Mouse (Mus musculus) stomach, postnatal 0 days (tissue): ENCODE measurements around the gene Rab8b. TPM values are rescaled to one million over a fixed set of nuclear protein-coding genes. Genes with fewer than 3 reads are reported as not detected.

Experiments used
- ATAC-seq: fragments of 200-750 bp; cut with Nextera tagmentation; 2 replicates; pipeline ENCODE4 v1.8.0; 2017; ENCODE audit not compliant: low FRiP score, low TSS enrichment
- DNase-seq: peaks from one replicate; pipeline ENCODE4 v3.0.0-alpha.2; 2016; ENCODE audit warnings: low spot score
- H3K27ac ChIP-seq: fragments of 300-500 bp; sonication (generic); replicated peaks from 2 replicates; pipeline ENCODE4 v1.5.1; 2014; ENCODE audit warnings: mild to moderate bottlenecking, control low read depth
- H3K27me3 ChIP-seq: fragments of 300-500 bp; sonication (generic); 2 replicates; pipeline ENCODE4 v1.6.1; 2014; ENCODE audit warnings: low read length; ENCODE audit not compliant: control insufficient read depth, insufficient read depth
- H3K36me3 ChIP-seq: fragments of 300-500 bp; sonication (generic); 2 replicates; pipeline ENCODE4 v1.6.1; 2014; ENCODE audit warnings: low read length, mixed read lengths; ENCODE audit not compliant: control insufficient read depth, insufficient read depth
- H3K4me1 ChIP-seq: fragments of 300-500 bp; sonication (generic); replicated peaks from 2 replicates; pipeline ENCODE4 v1.6.1; 2014; ENCODE audit warnings: antibody characterized with exemption; ENCODE audit not compliant: control insufficient read depth, insufficient read depth
- H3K4me2 ChIP-seq: fragments of 300-500 bp; sonication (generic); replicated peaks from 2 replicates; pipeline ENCODE4 v1.6.1; 2014; ENCODE audit warnings: low read depth, mild to moderate bottlenecking, control low read depth, moderate library complexity
- H3K4me3 ChIP-seq: fragments of 300-500 bp; sonication (generic); 2 replicates; pipeline ENCODE4 v1.5.1; 2014; ENCODE audit warnings: low read depth, low read length, control low read depth
- H3K9ac ChIP-seq: fragments of 300-500 bp; sonication (generic); 2 replicates; pipeline ENCODE4 v1.6.1; 2014; ENCODE audit warnings: mild to moderate bottlenecking, low read length, control low read depth, mixed read lengths
- H3K9me3 ChIP-seq: fragments of 300-500 bp; sonication (generic); 2 replicates; pipeline ENCODE4 v1.6.1; 2016; ENCODE audit warnings: low read length; ENCODE audit not compliant: control insufficient read depth
- CTCF ChIP-seq: IDR thresholded peaks from 2 replicates; pipeline ENCODE4 v1.5.1; 2016; ENCODE audit warnings: antibody characterized with exemption, low read depth, mild to moderate bottlenecking, moderate library complexity
- EP300 ChIP-seq: optimal IDR thresholded peaks from 2 replicates; pipeline ENCODE3; 2016; ENCODE audit warnings: antibody characterized with exemption
- WGBS: fragments of 180-500 bp; shearing (Covaris S2); extraction: QIAGEN DNeasy Blood & Tissue Kit; methylation state at CpG from one replicate; pipeline ENCODE4 v1.1.7; 2014; 5-methylcytosine and 5-hydroxymethylcytosine counted together
- polyA plus RNA-seq: library from polyadenylated mRNA; unstranded; fragments of >200 nt; fragmentation: Nextera tagmentation; extraction: Ambion mirVana; gene quantifications from 2 replicates; pipeline ENCODE4 v1.2.1, GENCODE M21; 2015

The Rab8b gene
- polyA plus RNA-seq = 9.2 and 9.4 TPM in 2 replicates

GRCm38 (mm10) chr9:66919382-66919971 lies at the start of gene Rab8b:
Gene Rab8b, minus strand, starts transcription at chr9:66919687.
- H3K4me1 ChIP-seq = no peaks in the 10 kb centered on the region
- H3K27me3 ChIP-seq = no peaks in the 10 kb centered on the region
- ATAC-seq = peak; percentile 99
- no peaks in the 10 kb centered on the region for H3K9me3 ChIP-seq
- TF ChIP-seq EP300 (no peak), CTCF (peak; percentile 13; the same call in 1 of the 2 replicates)
- WGBS = 0% methylated on average over 43 of the region's 49 CpGs
- DNase-seq = peak; percentile 99
- H3K4me2 ChIP-seq = peak within 1 kb of the TSS; percentile 86
- peak within 1 kb of the TSS; percentile 91 for H3K9ac ChIP-seq
- H3K4me3 ChIP-seq = peak within 1 kb of the TSS; percentile 92
- peak within 1 kb of the TSS; percentile 90 for H3K27ac ChIP-seq
- no peaks in the 10 kb centered on the region for H3K36me3 ChIP-seq

- H3K27ac ChIP-seq = no peak overlapping the region
- no peaks in the 10 kb centered on the region for H3K9me3 ChIP-seq
- no peak overlapping the region for H3K4me3 ChIP-seq
- TF ChIP-seq CTCF = no peak
- TF ChIP-seq EP300 = no peak
- no peak overlapping the region for H3K9ac ChIP-seq
- WGBS = 50% methylated on average over 8 of the region's 8 CpGs
- ATAC-seq (no peak), DNase-seq (no peak)
- no peaks in the 10 kb centered on the region for H3K4me1 ChIP-seq
- H3K36me3 ChIP-seq = peaks cover 3% of the 10 kb centered on the region; the same call in 1 of the 2 replicates
- no peaks in the 10 kb centered on the region for H3K27me3 ChIP-seq
- no peak overlapping the region for H3K4me2 ChIP-seq
Measured at GRCm38 (mm10) chr9:66967492-66967891, 48.0 kb upstream of the Rab8b start.

DNA sequence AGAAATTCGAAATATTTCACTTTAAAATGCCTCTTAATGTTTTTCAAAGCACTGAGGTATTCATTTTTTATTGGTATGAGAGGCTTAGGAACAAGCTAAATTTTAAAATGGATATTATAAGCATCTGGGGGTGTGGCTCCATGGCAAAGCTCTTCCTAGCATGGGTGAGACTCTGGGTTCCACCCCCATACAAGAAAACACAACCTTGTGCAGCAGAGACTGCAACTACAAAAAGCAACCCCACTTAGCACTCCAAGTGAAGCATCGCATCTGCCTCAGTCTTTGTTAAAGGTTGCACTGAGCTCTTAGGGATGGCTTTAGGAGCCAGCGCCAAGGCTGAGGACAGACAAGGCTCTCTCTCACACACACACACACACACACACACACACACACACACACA lies 42.0 kb upstream of the Rab8b start:
- no peak overlapping the region for H3K9ac ChIP-seq
- no peak overlapping the region for H3K4me2 ChIP-seq
- no peak for TF ChIP-seq CTCF
- H3K4me1 ChIP-seq = no peaks in the 10 kb centered on the region
- DNase-seq (peak; percentile 4), ATAC-seq (no peak)
- no peaks in the 10 kb centered on the region; the same call in 1 of the 2 replicates for H3K36me3 ChIP-seq
- H3K4me3 ChIP-seq = no peak overlapping the region
- WGBS = 75% methylated on average over 3 of the region's 3 CpGs
- H3K27ac ChIP-seq = no peak overlapping the region
- H3K9me3 ChIP-seq = no peaks in the 10 kb centered on the region
- H3K27me3 ChIP-seq = no peaks in the 10 kb centered on the region

DNA sequence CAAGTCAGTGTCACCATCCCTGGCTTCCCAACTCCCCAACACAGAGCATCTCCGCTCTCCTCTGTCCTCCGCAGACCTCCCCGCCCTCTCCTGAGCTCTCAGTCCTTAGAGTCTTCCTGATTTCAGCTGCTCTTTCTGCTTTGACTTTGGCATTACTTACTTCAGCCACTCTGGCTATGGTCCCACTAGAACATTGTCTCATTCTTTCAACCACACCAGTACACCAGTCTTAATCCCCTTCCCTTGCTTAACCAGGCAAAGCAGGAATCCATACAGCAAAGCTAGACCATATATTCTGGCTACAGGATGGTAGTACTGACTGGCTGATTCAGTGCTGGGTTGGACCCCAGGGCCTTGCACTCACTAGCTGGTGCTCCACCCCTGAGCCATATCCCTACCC lies 38.0 kb upstream of the Rab8b start:
- no peaks in the 10 kb centered on the region for H3K9me3 ChIP-seq
- no peak for ATAC-seq

GRCm38 (mm10) chr9:66952886-66953285 lies 33.4 kb upstream of the Rab8b start:
- Histone ChIP-seq H3K9ac (no peak overlapping the region), H3K9me3 (no peaks in the 10 kb centered on the region), H3K4me3 (no peak overlapping the region), H3K36me3 (no peaks in the 10 kb centered on the region), H3K27ac (no peak overlapping the region), H3K4me2 (no peak overlapping the region), H3K4me1 (no peaks in the 10 kb centered on the region), H3K27me3 (no peaks in the 10 kb centered on the region)
- no peak for DNase-seq
- 62% methylated on average over 2 of the region's 2 CpGs for WGBS
- no peak for ATAC-seq
- no peak for TF ChIP-seq CTCF

More for the DNA sequence above, 38.0 kb upstream of the Rab8b start:
- no peak for DNase-seq
- 92% methylated on average over 3 of the region's 3 CpGs for WGBS
- Histone ChIP-seq H3K27ac (no peak overlapping the region), H3K4me3 (no peak overlapping the region), H3K9ac (no peak overlapping the region), H3K27me3 (no peaks in the 10 kb centered on the region), H3K36me3 (no peaks in the 10 kb centered on the region), H3K4me1 (no peaks in the 10 kb centered on the region), H3K4me2 (no peak overlapping the region)
- no peak for TF ChIP-seq CTCF
- TF ChIP-seq EP300 = no peak

DNA sequence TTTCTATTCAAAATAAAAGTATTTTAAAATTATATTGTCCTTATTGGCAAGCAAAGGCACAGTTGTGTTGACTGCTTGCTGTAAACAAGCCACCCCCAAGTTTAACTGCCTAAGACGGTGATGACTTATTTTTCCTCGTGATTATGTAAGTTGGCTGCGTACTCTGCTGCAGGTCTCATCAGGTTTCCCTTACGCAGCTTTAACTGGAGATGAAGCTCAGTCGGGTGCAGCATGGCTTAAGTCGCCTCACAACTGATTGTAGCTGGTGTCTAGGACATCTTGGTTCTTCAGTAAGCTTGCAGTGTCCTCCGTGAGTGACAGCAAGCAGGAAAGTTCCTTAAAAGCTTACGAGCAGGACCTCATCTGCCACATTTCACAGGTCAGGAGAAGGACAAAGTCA lies 32.8 kb upstream of the Rab8b start:
- Histone ChIP-seq H3K36me3 (no peaks in the 10 kb centered on the region), H3K27me3 (no peaks in the 10 kb centered on the region), H3K9me3 (no peaks in the 10 kb centered on the region), H3K4me3 (no peak overlapping the region), H3K4me2 (no peak overlapping the region), H3K27ac (no peak overlapping the region), H3K9ac (no peak overlapping the region), H3K4me1 (no peaks in the 10 kb centered on the region)
- 67% methylated on average over 8 of the region's 8 CpGs for WGBS
- no peak for ATAC-seq
- no peak for DNase-seq
- no peak for TF ChIP-seq EP300
- no peak for TF ChIP-seq CTCF
